Mouse (Mus musculus) embryo, embryonic 9.5 days (tissue): ENCODE measurements around the gene Tle4.
A peak's percentile ranks its signal among the peaks of the same experiment; 100 is the strongest.

ENCODE experiments used
- DNase-seq: peaks from one replicate; pipeline ENCODE4 v3.0.0-alpha.2; 2017; ENCODE audit errors: extremely low spot score

Tle4 gene

DNA sequence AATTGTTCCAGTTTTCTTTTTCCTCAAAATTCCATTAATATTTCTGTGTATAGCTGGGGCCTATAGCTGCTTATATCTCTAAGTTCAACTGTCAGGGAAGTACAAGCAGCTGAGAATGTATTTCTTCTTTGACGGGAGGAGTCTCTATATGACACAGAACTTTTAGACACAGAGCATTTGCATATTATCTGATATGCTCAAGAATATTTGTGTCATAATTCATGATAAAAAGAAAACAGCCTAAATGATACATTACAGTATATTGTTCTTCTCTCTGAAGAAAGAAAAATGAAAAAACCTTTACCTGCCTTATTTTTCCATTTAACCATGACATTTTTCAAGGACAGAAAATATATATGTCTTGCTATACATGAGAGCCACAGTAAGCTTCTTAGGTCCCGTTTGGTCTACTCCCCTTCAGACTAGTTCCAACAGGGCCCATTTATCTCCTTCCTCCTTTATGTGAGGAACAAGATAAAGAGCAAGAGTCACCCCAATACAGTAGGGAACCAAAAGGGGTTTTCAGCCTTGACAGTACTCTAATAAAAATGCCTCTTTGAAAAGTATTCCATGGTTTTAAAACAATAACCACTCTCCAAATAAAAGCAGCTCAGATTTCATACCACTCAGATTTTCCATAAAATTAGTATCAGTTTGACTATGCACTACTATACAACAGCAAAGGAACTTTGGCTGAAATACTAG, 77.6 kb downstream of the Tle4 start:
- no peak for DNase-seq

DNA sequence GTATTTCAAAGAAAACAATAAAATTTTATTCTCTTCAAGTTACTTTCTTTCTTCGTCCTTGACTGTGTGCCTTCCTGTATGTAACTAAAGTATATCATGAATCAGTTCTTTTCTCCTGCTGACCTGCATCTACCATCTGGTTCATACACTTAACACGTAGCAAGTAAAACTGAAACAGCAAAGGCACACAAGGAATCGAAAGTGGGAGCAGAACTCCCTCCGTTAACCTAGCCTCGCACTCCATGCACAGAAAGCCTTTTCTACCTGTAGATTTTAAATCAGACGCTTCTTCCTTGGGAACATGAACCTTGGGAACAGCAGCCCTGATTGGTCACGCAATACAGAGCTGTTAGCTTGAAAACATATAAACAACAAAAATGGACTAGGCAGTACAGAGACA, 78.7 kb downstream of the Tle4 start:
- DNase-seq: no peak

DNA sequence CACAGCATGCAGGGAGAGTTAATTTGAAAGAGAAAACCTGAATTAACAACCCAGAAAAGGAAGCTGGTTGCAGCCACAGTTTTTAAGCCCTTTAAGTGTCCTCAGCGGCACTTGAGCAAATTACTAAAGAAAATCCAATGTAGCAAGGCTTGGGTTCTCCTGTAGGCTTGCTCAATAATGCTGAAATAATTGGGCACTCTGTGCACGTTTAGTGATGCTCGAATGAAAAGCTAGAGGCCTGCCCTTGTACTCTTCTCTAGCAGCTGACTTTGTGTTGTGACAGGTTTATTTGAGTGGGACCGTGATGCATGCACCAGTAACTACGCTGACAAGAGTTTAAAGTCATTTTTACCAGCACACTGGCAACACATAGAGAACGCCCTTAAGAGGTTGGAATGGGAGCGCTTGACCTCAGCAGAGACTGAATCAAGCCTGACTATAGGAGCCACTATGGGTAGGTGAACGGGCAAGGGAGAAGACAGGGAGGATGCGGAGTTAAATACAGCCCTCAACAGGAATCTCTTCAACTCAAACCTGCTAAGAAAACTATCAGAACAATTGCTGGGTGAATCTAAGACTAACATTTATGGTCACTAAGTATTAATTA, 79.3 kb downstream of the Tle4 start:
- DNase-seq: no peak

DNA sequence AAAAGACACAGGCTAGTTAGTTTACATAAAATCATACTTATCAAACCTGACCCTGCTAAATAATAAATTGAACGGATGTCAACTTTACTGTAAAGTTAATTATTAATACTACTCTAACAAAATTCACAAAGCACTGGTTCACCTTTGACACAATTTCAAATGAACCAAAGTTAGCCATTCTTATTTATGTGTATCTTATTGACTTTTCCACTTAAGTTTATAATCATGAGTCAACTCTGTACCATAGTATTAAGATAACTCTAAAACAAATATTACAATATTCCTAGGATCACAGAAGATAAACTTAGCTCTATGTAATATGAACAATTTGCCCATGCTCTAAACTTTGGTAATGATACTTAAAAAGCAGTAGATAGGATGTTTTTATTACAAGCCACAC, 81.4 kb downstream of the Tle4 start:
- no peak for DNase-seq

DNA sequence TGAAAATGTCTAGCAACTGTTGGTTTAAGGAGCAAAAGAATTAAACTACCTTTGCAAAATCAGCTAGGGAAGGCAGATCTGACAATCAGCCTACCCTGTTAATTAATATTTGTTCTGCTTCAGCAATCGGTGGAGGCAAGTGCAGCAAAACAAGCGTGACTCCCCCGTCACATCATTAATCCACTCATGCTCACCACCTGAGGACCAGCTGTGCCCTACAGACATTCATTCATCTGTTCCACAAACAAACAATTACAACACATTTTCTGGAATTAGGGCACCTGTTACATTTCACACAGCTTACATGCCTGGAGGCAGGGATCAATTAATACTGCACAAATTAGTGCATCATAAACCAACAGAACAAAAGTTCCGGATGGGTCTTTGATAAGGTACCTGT, 89.0 kb downstream of the Tle4 start:
- no peak for DNase-seq

DNA sequence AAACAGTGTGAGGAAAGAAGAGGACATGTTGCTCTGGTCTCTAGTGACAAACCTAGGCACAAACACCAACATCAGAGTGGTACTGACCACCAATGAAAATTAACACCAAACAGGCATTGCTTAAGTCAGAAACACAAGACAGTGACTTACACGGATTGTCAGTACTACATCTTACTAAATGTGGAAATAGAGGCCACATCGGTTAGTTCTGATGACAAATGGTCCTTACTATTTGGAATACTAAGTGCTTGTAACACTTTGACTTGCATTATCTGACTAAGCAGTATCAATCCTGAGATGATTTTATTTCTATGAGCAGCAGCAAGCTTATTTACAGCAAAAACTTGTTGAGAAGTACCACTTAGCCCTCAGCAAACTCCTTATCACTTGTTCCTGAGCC, 89.9 kb downstream of the Tle4 start:
- no peak for DNase-seq

DNA sequence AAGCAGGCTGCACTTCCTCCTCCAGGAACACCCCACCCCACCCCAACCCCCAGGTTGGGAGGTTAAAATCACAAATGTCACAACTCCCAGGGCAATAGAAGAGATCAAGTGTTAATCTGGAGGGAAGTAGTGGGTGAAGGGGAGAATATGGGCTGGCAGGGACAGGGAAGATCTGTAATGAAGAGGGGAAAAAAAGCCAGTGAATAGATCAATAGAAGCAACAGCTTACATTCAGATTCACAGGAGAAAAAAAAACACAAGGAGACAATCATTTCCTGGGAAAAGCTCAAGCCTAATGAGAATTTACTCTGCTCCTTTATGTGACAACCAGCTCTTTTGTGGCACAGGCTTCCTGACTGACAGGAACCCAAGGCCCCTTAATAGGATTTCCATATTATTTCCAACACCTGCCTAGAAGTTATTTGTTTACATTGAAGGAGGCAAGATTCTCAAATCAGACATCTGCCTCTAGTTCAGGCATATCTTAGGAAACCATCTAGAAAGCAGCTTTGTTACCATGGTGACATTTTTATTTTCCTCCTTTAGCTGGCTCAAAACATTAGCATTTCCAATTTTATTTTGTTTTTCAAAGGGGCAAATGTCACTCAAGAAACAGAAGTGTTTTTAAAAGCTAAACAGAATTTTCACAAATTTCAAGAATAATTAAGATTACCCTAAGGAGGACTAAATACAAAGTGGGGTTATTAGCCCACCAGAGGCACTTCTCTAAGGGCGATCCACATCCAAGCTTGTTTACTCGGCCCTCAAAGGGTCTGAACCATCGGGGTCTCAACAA, 90.8 kb downstream of the Tle4 start:
- DNase-seq: peak; percentile 49

DNA sequence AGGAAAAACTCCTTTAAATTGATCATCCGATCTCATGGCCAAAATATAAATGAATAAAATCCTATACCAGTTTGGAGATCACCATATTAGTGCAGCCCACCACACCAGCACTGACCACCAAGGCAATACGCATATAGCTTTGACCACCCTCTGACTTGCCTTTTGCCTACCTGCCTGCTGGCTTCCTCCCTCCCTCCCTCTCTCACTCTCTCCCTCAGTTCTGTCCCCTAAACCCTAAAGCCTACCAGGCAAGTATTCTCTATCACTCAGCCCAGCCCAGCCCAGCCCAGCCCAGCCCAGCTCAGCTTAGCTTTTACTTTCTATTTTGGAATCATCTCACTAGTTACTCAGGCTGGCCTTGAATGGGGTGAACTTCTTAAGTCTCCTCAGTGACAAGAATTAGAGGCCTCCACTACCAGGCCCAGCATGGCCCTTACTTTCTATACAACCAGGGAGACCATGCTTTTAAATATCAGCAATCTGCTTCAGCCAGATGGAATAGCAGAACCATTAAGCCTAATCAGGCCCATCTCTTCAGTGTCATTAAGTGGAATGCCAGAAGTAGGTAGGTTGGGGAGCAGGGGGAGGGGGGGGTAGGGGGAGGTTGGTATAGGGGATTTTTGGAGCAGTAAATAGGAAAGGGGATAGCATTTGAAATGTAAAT, 91.8 kb downstream of the Tle4 start:
- no peak for DNase-seq

DNA sequence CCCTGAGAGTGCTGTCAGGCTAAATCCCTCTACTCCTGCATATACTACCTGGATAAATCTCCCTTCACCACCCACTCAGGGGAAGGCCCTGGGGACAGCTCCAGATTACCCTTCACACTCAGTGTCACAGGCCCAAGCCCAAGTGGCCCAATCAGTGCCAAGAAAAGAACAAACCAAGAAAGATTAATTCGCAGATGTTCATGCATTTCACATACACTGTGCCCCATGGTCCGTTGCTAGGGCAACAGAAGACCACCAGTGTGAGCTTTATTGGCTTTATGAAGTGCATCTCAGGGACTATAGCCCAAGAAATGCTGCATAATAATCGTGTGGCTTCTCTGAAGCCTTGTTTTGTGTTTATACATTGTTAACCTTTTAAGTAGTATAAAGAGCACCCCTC, 92.5 kb downstream of the Tle4 start:
- DNase-seq: no peak

DNA sequence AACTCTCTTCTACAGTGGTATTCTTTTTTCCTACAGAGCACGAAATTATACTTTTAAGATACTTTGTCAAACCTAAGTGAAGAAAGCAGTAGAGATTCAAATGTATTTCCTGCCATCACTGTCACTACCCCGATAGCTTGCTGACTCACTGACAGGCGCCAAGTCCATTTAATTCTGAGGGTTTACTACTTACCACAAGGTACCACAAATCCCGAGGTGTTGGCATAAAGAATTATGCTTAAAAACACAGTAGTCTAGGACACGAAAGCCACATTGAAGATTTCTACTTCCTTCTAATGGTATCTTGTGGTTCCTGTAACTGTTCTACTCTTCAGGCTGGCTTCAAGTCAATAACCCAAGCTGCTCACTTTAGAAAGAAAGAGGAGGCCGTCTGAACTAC, 94.0 kb downstream of the Tle4 start:
- no peak for DNase-seq

DNA sequence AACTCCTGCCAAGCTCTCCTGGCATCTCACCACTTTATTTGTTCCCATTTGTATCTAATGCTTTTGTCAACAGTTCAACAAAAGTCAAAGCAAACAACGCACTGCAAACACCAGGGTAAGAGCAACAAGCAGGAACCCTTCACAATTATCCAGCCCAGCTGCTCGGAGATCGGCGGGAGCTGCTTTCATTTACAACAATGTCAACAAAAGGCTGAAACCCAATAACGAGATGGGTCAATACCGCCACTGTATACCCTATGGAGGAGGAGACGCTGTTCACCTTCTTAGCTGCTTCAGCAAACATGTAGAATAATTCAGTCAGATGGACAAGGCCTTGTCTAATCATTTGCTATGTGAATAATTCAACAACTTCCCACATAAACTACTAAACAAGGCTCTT, 95.6 kb downstream of the Tle4 start:
- no peak for DNase-seq

DNA sequence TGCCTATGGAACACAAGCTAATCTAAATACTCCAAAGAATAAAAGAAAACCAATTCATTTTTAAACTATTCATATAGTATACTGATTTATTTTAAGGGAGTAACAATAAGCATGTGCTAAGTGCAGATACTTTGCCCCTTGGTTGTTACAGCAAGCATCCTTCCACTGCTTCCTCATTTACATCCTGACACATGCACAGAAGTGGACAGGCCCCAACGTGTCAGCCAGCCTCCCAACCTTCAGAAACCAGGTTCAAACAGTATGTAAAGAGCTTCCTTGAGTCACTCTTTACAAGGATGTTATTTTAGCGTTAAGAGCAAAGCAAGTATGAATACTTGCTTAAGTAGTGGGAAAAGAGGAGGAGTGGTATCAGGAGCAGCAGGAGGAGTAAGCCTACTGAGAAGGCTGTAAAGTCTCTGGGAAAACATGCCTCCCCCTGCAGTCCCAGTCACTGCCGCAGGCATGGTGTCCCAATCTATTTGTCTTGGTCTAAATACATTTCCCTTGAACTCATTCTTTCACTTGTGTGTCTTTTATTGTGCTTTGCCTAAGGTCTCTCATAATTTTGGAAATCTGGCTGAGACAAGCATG, 97.9 kb downstream of the Tle4 start:
- DNase-seq: no peak

DNA sequence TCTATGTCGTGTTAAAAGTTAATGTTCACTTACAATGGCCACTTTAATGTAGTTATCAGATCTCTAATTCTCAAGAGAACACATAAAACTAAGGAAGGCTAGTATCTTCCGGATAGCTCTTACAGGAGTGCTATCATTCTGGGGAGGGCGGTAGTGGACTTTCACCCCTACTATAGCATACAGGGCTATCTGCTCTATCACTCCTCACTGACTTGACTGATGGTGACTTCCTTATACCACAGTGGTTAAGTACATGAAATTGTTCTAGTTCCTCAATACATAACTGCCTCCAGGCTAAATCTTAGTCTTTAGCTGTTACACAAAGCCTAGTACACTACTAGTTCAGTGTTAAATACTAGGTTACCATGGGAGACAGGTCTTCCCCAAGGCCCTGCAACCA, 104.8 kb downstream of the Tle4 start:
- no peak for DNase-seq

DNA sequence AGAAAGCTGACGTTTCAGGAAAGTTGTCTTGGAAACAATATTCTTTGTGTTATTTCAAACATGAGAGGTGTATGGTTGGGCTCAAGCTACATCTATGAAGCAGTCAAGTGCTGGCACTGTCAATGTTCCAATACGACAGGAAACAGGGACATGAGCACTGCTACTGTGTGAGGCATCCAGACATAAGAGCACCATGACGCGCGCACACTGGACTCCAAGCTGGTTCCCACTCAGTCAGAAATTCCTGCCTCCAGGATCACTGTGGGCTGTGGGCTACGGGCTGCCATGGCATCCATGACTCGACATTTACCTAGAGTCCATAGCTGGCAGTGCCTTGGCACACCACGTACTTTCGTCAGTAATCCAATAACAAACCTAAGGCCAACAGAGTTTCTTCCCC, 110.7 kb downstream of the Tle4 start:
- no peak for DNase-seq

DNA sequence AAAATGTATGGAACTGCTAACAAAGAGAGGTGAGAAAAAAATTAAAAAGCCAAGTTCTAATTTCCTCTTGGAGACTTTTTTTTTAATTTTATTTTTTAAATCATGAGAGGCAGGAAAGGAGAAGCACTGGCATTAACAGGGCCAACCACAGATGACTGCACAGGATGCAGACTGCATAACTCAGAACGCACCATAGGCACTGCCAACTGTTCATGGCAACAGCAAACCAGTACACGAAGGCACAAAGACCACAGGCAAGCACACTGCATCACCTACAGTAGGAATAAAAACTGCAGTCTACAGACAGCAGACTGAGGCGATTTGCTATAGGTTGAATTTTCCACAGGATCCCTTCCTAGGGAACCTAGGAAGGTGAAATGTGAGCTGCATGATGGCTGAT, 112.7 kb downstream of the Tle4 start:
- DNase-seq: no peak

DNA sequence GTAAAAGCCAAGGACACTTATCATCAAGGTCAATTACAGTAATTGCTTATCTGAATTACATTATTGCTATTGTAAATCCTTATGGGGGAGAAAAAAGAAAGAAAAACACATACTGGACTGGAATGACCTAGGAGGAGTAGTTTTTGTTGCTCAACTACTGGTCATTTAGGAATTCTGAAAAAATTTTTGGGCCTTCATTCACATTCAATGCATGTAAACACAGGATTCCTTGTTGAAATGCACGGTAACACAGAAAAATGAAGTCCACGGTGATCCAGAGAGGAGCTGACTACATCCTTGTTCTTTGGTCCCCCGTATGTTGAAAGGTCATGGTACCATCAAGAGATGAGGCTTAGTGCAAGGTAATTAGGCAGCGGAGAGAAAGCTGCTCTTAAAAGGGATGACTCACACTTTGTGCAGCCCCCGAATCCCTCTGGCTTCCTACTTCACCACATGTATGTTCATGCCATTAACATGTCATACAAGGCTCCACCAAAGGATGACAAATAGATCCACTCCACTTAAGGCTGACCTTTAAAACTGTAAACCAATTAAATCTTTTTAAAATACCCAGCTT, 115.2 kb downstream of the Tle4 start:
- DNase-seq: no peak

DNA sequence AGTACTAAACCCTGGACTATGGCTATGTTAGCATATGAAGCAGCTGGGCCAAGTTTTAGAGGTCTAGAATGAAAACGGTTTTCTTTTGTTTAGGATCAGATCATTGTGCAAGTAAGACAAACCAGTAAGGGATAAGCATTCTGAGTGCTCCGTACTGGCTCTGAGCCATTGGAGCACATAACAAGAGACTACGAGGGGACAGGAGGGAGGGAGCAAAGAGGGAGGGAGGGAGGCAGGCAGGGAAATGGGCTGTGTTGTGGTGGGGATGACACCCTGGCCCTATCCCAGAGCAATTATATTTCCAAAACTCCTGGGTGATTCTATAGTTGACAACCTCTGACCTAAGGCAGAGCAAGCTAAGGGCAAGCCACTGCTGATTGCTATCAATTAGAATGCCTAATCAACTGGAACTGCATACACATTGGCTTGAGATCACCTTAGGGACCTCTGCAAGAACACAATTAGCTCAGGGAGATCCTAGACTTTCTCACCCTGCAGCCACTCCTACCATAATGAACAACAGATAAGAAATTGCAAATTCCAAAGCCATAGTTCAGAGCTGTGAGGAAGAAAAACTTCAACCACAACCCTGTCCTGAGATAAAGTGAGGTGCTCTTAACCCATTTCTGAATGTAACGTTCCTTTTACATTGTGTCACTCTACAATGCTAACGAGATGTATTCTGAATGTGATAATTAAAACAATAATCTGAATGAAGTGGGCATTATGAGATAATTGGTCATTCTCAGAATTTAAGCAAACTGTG, 115.9 kb downstream of the Tle4 start:
- DNase-seq: no peak

DNA sequence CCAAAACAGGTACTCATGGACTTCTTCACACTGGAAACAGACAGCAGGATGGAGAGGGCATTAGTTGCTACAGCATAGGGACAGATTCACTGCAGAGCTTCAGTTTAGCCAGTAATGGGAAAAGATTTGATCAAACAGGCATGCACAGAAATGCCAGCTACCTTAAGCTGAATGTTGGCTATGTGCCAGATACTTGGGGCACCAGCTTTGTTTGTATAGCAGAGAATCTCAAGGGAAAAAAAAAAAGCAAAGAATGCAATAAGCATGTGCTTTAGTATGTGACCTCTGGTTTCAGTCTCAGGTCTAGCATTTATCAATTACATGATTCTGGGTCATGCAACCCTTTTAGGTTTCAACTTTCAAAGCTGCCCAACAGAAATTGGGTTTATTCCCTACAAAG, 118.1 kb downstream of the Tle4 start:
- DNase-seq: no peak

DNA sequence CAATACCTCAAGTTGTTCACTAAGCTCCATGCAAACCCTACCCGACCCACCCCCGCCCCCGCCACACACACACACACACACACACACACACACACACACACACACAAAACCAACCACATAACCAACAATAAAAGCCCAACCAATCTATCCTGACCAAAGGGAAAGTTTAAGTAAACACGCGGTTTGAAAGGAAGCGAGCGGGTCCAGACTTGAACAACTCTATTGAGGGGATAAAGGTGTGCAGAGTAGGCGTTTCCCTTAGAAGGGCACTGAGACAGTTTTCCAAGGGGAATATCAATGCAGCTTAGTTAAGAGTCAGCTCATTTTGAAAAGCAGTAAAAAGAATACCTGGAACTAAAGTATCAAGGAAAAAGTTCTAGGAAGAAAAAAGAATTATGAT, 128.5 kb downstream of the Tle4 start:
- no peak for DNase-seq

DNA sequence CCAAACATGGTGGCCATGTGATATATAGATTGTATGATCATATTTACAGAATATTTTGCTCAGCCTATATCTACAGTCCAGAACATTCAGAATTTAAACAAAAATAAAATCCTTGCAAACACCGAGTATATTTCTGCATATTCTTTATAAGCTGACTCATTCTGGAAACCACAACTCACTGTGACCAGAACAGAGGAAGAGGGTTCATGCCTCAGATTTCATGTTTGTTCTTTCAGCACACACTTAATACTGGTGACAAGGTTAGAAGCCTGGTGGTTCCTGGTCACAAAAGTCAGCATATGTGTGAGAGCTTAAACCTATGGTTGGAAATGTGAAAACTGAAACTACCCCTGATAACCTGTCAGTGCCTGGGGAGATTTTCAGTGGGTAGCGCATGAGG, 129.1 kb downstream of the Tle4 start:
- no peak for DNase-seq

DNA sequence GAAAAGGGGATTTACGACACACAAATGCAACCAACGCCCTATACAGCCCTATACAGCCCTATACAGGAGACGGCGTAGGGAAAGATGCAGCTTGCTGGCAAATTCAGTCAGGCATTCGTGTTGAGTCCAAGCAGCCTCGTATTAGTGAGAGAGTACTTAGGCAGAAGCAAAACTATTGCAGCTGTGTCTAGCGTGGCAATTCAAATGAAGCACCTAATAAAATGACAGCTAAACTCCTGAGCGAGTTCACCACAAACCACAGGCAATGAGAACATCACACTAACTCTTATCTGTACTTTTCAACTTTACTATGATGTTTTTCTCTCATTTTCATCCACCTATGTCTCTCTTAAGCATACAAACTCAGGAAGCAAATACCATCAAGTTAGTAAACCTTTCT, 131.8 kb downstream of the Tle4 start:
- DNase-seq: no peak
